Mouse (Mus musculus) ovary, adult 18-20 months (tissue): ENCODE data around the gene Lhfpl2.

Experiments
- DNase-seq: peaks from one replicate; pipeline ENCODE4 v3.0.0; 2022; ENCODE audit warnings: low spot score, mixed read lengths

Lhfpl2 gene

GRCm38 (mm10) chr13:94098369-94099084, 40.9 kb downstream of the Lhfpl2 start:
- DNase-seq: no peak

GRCm38 (mm10) chr13:94099087-94099486, 41.5 kb downstream of the Lhfpl2 start:
- DNase-seq: no peak

- no peak for DNase-seq
These were observed 42.8 kb downstream of the Lhfpl2 start for GRCm38 (mm10) chr13:94100361-94100760.

DNA sequence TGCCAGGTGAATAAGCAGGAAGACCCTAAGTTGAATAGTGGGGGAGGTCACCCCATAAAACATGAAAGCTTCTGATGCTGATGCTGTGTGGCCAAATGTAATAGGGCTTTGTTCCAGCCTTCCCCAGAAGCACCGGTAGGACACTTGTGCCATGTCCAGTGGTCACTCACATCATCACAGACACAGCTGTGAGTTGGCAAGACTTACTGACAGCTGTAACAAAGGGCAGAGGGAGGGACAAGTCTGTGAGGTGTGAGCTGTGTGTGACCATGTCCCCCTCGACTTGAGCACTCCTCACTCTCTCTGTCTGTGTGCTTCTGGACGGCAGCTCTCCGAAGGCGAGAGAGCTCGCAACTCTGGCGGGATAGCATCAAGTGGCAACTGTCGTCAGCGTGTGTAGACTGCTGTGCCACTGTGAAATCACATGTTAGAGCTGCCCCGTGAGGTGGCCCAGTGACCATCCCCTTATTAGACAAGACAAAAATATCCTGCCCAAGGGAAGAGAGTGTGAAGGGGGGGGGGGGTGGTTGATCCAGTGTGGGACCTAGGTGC, 43.5 kb downstream of the Lhfpl2 start:
- DNase-seq: no peak

- DNase-seq: no peak
These were observed 47.4 kb downstream of the Lhfpl2 start for GRCm38 (mm10) chr13:94104866-94105475.

GRCm38 (mm10) chr13:94106431-94106830, 48.8 kb downstream of the Lhfpl2 start:
- DNase-seq: no peak

GRCm38 (mm10) chr13:94106983-94107382, 49.4 kb downstream of the Lhfpl2 start:
- DNase-seq: no peak

GRCm38 (mm10) chr13:94110556-94110955, 53.0 kb downstream of the Lhfpl2 start:
- no peak for DNase-seq

DNA sequence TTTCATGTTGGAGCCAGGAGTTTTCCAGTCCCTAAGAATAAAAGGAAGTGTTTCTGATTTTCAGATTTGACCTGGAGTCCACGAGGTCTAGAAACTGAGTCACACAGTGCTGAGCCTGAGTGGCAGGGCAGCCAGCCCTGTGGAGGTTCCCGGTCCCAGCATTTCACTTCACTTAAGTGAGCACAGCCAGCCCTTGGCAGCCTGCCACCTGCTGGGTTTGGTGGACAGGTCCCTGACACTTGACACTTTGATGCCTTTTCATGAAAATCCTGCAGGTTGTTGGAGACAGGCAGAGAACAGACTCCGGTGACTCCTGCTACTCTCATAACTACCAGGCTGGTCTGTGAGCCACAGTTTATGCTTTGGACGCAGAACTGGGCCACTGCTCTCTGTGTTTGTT, 57.9 kb downstream of the Lhfpl2 start:
- no peak for DNase-seq

DNA sequence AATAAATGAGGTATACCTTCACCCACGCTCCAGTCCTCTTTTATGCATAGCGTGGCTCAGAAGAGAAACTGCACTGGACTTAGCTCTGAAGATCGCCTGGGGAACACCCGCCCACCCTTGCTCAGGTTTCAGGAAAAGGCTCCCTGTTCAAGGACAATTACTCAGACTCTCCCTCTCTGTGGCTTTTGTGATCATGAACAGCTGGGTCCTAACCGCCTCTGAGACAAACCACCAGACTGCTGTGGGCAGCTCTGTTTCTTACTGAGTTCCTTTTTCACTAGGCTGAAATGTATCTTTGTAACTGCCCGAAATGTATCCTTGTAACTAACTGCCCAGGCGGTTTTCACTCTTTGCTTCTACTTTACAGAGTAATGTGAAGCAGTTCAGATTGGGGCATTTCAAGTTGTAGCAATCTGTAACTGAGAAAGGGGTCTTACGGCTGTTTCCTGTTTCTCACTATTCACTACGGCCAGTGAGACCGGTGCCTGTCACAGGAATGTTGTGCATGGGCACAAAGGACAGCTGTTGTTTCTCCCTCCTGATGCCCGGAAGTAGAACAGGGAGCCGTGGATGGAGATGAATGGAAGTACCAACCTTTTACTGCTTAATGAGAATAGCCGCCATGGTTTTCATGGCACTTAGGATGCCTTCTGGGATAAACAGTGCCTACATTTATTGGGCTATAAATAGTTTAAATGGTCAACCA, 59.3 kb downstream of the Lhfpl2 start:
- DNase-seq: peak; percentile 39

GRCm38 (mm10) chr13:94117522-94117921, 59.9 kb downstream of the Lhfpl2 start:
- no peak for DNase-seq

DNA sequence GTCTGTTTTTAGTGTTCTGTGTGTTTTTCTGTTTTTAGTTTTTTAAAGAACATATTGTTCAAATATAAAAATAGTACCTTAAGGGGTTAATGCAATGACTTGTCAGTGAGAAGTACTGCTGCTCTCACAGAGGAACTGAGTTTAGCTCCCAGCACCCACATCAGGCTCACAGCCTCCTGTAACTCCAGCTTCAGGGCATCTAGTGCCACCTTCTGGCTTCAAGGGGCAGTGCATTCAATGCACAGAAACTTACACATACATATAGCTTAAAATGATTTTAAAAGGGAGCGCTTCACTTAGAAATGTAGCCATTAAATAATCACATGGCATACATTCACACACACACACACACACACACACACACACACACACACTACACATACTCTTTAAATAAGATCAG, 60.5 kb downstream of the Lhfpl2 start:
- no peak for DNase-seq

DNA sequence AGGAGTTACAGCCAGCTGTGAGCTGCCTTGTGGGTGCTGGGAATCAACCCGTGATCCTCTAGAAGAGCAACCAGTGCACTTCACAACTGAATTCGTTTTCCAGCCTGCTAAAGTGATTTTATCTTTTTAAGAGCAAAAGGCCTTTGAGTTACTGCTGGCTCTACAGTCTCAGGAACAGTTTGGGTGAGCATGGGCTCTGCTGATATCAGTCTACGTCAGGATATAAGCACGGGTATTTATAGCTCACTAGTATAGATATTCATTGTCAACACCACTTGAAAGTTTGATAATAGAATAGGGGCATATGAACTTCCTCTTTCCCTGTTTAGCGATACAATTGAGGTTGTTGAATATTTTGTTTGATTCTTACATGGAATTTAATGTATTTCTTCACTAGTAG, 61.7 kb downstream of the Lhfpl2 start:
- no peak for DNase-seq

DNA sequence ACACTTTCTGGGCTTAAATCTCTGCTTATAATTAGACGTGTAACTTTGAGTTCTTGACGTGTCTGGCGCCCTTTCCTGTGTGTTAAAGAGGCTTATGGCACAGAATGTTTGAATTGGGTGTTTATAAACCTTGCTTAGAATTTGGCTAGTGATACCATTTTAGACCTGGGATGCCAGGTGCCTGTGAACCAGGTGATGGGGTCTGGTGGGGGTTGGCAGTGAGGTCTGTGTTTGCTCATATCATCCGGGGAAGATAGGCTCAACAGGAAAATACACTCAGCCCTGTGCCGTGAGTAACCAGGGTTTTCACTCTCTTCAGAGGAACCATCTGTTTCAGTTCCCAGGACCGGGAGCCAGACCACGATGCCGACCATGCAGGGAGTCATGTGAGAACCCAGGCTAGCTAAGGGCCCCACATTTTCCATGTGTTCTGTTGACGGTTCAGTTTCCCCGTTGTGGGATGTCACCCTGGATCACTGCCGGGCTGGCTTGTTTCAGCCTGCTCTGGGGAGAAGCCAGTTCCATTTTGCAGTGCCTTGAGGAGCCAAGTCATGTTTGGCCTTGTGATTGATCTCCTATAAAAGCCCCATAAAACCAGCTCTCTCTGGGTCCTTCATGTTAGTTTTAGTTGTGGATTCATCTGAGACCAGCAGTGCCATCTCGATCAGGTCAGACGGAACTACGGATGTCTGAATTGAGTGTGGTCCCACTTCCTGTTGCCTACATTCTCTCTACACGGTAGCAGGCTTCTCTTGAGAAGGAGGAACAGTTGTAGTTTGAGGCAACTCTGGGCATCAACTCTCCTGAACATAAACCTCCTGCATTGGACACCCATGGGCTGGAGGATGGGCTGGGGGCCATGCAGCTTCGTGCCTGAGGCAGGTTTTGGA, 65.4 kb downstream of the Lhfpl2 start:
- no peak for DNase-seq

DNA sequence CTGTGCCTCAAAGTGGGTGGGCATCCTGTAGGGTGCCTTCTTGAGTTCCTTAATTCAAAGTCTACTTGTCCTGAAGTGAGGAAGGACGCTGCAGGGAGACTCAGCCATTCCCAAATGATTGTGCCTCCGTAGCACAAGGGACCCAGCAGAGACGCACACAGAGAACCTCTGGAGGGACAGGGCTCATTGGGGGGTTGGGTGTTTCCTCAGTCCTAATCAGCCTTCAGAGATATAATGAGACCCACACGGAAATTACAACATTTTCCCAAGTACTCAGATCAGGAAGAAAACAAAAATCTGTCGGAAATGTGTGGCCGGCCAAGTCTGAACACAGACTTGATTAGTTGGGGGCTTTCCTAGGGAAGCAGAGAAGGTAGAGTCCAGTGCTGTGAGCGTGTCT, 72.8 kb downstream of the Lhfpl2 start:
- DNase-seq: no peak

GRCm38 (mm10) chr13:94131135-94131534, 73.5 kb downstream of the Lhfpl2 start:
- no peak for DNase-seq

- no peak for DNase-seq
These were observed 74.8 kb downstream of the Lhfpl2 start for GRCm38 (mm10) chr13:94132187-94132995.

GRCm38 (mm10) chr13:94134646-94135045, 77.0 kb downstream of the Lhfpl2 start:
- no peak for DNase-seq

DNA sequence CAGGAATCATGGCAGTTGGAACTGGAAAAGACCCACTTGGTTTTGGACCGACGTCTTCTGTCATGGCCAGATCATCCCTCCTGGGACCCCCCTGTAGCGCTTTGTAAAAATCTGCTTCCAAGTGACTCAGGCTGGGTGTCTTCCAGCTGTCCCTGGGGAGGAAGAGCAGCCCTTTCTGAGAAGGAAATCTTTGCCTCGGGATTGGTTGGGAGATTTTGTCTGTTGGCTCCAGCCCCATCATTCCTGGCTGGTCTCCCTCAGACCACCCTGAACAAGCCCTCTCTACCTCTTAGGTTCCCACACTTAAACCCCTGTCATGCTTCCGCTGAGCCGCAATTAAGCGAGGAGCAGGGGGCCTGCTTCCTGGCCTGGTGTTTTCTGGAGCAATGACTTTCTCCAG, 77.6 kb downstream of the Lhfpl2 start:
- no peak for DNase-seq

DNA sequence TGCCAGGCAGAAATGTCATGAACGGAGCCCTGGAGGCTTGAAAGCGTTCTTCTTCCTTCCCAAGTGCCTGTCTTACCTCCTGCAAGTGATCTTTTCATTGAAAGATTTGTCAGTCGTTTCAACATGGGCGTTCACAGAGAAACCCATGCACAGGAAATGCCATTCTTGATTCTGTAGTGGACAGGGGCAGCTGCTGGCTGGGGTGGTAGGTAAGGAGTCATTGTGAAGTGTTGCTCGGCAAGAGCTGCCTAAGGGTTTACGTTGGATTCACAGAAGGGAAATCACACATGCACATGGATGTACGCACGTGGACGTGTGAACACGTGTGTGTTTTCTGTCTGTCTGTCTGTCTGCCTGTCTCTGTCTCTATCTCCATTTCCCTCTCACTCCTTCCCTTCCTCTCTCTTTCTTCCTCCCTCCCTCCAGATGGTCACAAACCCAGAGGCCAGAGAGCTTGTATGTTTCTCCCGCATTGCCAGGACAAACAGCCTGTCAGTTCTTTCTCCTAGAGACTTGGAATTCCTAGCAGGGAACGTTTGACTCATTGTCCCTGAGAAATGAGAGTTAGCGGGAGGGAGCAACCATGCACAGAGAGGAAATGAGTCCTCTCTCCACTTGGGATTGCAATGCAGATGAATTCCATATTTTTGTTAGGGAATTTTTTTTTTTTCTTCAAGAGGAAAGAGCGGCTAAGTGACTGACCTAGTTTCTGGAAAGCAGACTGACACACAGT, 82.3 kb downstream of the Lhfpl2 start:
- no peak for DNase-seq
